ENCODE assay signal across 9 mouse cellular contexts in genomic region chr17:87473736-87474500, GRCm38 (mm10). TPM values are rescaled to one million over a fixed set of nuclear protein-coding genes. Genes with fewer than 3 reads are reported as not detected.
DNase-seq lines count a peak whose midpoint lies in the region; ATAC-seq and TF ChIP-seq lines count a peak whose summit lies in the region.
"Had no signal": no experiment of that assay in that cellular context is flagged by ENCODE, and none has a peak within 500 bp of the region (broad histone marks: within the 10 kb centered on the region; RNA-seq: fewer than 3 reads in every experiment).

No protein-coding gene starts in this region.

- no peaks in the 10 kb centered on the region for H3K36me3 ChIP-seq in hindbrain, postnatal 0 days (ENCODE audit: insufficient read depth, low read length)
- H3K36me3 ChIP-seq in megakaryocyte, embryonic 14.5 days (replicated peaks; ENCODE audit: low read length): no peaks in the 10 kb centered on the region

- H3K9ac ChIP-seq in hindbrain, postnatal 0 days (replicated peaks; ENCODE audit: low read length): peak overlapping the region; percentile 25

- peak overlapping the region; percentile 54 for H3K4me2 ChIP-seq in hindbrain, postnatal 0 days (ENCODE audit: low read depth, low read length)

- intact Hi-C loops in heart, postnatal 25 days (cut with DNase I): no loop called here
- intact Hi-C loops in left cerebral cortex, postnatal 36 days (cut with DNase I): loop anchor here (1.0 kb wide), 1 partner anchor 28 kb away; the partner anchor contains the start of gene Calm2

- peak overlapping the region; percentile 25 for H3K4me3 ChIP-seq in hindbrain, postnatal 0 days (ENCODE audit: low read length)
- H3K4me3 ChIP-seq in megakaryocyte, embryonic 14.5 days (replicated peaks): peak overlapping the region; percentile 83

- WGBS in hindbrain, postnatal 0 days: 1% methylated on average over 23 of the region's 23 CpGs

- peak; percentile 80 for ATAC-seq in hindbrain, postnatal 0 days

- H3K4me1 ChIP-seq in hindbrain, postnatal 0 days (ENCODE audit: insufficient read depth, low read length): peaks cover 23% of the 10 kb centered on the region
- peaks cover 30% of the 10 kb centered on the region for H3K4me1 ChIP-seq in megakaryocyte, embryonic 14.5 days

- H3K27me3 ChIP-seq in hindbrain, postnatal 0 days (ENCODE audit: insufficient read depth, low read length): no peaks in the 10 kb centered on the region
- H3K27me3 ChIP-seq in megakaryocyte, embryonic 14.5 days (replicated peaks): peaks cover 72% of the 10 kb centered on the region

- TF ChIP-seq CTCF in hindbrain, postnatal 0 days (IDR thresholded peaks at IDR 0.05; ENCODE audit: low read depth): no peak

- H3K27ac ChIP-seq in hindbrain, postnatal 0 days: peak overlapping the region; percentile 76

- peak; percentile 95 for DNase-seq in heart, adult 11 months
- DNase-seq in heart, postnatal 25 days (ENCODE audit: low spot score): no peak
- peak; percentile 70 to 83 for DNase-seq in cerebellum, postnatal 14 days
- DNase-seq in frontal cortex, postnatal 25 days (ENCODE audit: low spot score in 2 of 2): peak; percentile 35 to 45
- DNase-seq in hindbrain, postnatal 0 days (ENCODE audit: low spot score): peak; percentile 76
- DNase-seq in left cerebral cortex, postnatal 36 days (ENCODE audit: low spot score in 2 of 2): peak; percentile 62 to 78
- DNase-seq in right cerebral cortex, postnatal 14 days: peak; percentile 69

- H3K9me3 ChIP-seq in hindbrain, postnatal 0 days (ENCODE audit: low read length): no peaks in the 10 kb centered on the region
- peaks cover 7% of the 10 kb centered on the region; the same call in 1 of the 2 replicates for H3K9me3 ChIP-seq in megakaryocyte, embryonic 14.5 days

RNA-seq across cellular contexts. Expression of gene Calm2, which starts 27.2 kb away (rescaled TPM):
- 100 to 1,000 TPM; 131 to 166 TPM for total RNA-seq in heart, postnatal 25 days (2021)
- total RNA-seq in hindbrain, postnatal 0 days (2014; rRNA removed): 841 and 932 TPM in 2 replicates
- polyA plus RNA-seq in hindbrain, postnatal 0 days (2015; fragmentation: Nextera tagmentation; extraction: Ambion mirVana): 3,128 and 3,189 TPM in 2 replicates
- 1,000 to 10,000 TPM; 2,128 to 2,274 TPM for total RNA-seq in left cerebral cortex, postnatal 36 days (2021)
- 2.3 and 36.6 TPM in 2 replicates for polyA plus RNA-seq in megakaryocyte, embryonic 14.5 days (2012; ENCODE audit: insufficient read depth, low replicate concordance)

RNA-seq across cellular contexts. Expression of gene Stpg4, which starts 46.4 kb away (rescaled TPM):
- not detected for total RNA-seq in heart, postnatal 25 days (2021)
- total RNA-seq in hindbrain, postnatal 0 days (2014; rRNA removed): 0.31 TPM in 1 of 2 replicates, not detected in the other
- not detected in 2 replicates for polyA plus RNA-seq in hindbrain, postnatal 0 days (2015; fragmentation: Nextera tagmentation; extraction: Ambion mirVana)
- total RNA-seq in left cerebral cortex, postnatal 36 days (2021): not detected
- not detected in 2 replicates for polyA plus RNA-seq in megakaryocyte, embryonic 14.5 days (2012; ENCODE audit: insufficient read depth, low replicate concordance)
- total RNA-seq: layer of hippocampus, postnatal 25 days had no signal
